8 mouse cellular contexts compared by ENCODE assay signal in genomic region chr16:22310649-22311048, GRCm38 (mm10). TPM values are rescaled to one million over a fixed set of nuclear protein-coding genes. Genes with fewer than 3 reads are reported as not detected.
DNase-seq lines count a peak whose midpoint lies in the region; ATAC-seq and TF ChIP-seq lines count a peak whose summit lies in the region.

No protein-coding gene starts in this region.

- no peak for TF ChIP-seq EP300 in CH12.LX (IDR thresholded peaks at IDR 0.05; ENCODE audit: low read length)

- peak; percentile 97 for TF ChIP-seq RAD21 in CH12.LX (IDR thresholded peaks at IDR 0.05; ENCODE audit: low read depth, low read length)

- ATAC-seq in hindbrain, embryonic 14.5 days (ENCODE audit: low FRiP score), result no peak
- ATAC-seq in hindbrain, embryonic 12.5 days (ENCODE audit: low FRiP score), result no peak
- ATAC-seq in forebrain, embryonic 13.5 days, result no peak

- no peaks in the 10 kb centered on the region for H3K36me3 ChIP-seq in hindbrain, embryonic 14.5 days (replicated peaks; ENCODE audit: control insufficient read depth, insufficient read depth)
- H3K36me3 ChIP-seq in hindbrain, embryonic 12.5 days, result no peaks in the 10 kb centered on the region
- no peaks in the 10 kb centered on the region for H3K36me3 ChIP-seq in CH12.LX (replicated peaks in 1 of 2; ENCODE audit: control insufficient read depth in 1 of 2, insufficient read depth in 1 of 2, low read length in 1 of 2)
- H3K36me3 ChIP-seq in limb, embryonic 10.5 days, result no peaks in the 10 kb centered on the region
- H3K36me3 ChIP-seq in small intestine, adult 2 months (ENCODE audit: control insufficient read depth, insufficient read depth, low read length), result no peaks in the 10 kb centered on the region
- no peaks in the 10 kb centered on the region for H3K36me3 ChIP-seq in forebrain, embryonic 13.5 days (ENCODE audit: poor library complexity, severe bottlenecking)

- H3K79me2 ChIP-seq in CH12.LX (replicated peaks; ENCODE audit: control insufficient read depth, extremely low read depth, insufficient read depth, poor library complexity, severe bottlenecking), result no peaks in the 10 kb centered on the region

- WGBS in hindbrain, embryonic 14.5 days, result 25% methylated on average over 1 of the region's 1 CpGs
- WGBS in hindbrain, embryonic 12.5 days, result 34% methylated on average over 1 of the region's 1 CpGs
- 39% methylated on average over 1 of the region's 1 CpGs for WGBS in limb, embryonic 10.5 days
- 3% methylated on average over 1 of the region's 1 CpGs for WGBS in small intestine, adult 2 months
- 20% methylated on average over 1 of the region's 1 CpGs for WGBS in forebrain, embryonic 13.5 days

- no peaks in the 10 kb centered on the region for H3K9me3 ChIP-seq in hindbrain, embryonic 14.5 days (ENCODE audit: control insufficient read depth, low read length)
- no peaks in the 10 kb centered on the region for H3K9me3 ChIP-seq in hindbrain, embryonic 12.5 days (replicated peaks)
- H3K9me3 ChIP-seq in CH12.LX (replicated peaks; ENCODE audit: low read length), result no peaks in the 10 kb centered on the region
- H3K9me3 ChIP-seq in limb, embryonic 10.5 days (replicated peaks), result no peaks in the 10 kb centered on the region
- no peaks in the 10 kb centered on the region for H3K9me3 ChIP-seq in forebrain, embryonic 13.5 days (replicated peaks)

- in situ Hi-C loops in CH12.LX (cut with MboI; ENCODE audit: low pct_ligation_motif_present, low pct_unique_long_range_greater_than_20kb, low sequenced_read_pairs), result loop anchor here (5.0 to 10.0 kb wide), 3 partner anchors 252 to 492 kb away; no protein-coding TSS in a partner anchor

- TF ChIP-seq POLR2A in CH12.LX (IDR thresholded peaks at IDR 0.05; ENCODE audit: low read depth, low read length), result no peak
- TF ChIP-seq POLR2A in embryonic fibroblast, embryonic 13.5 days (IDR thresholded peaks at IDR 0.05; ENCODE audit: low read depth, low read length), result no peak
- no peak for TF ChIP-seq POLR2A in small intestine, adult 2 months (IDR thresholded peaks at IDR 0.05; ENCODE audit: low read depth, low read length)

- peak; percentile 59 to 95; a peak in 3 of 4 replicates for TF ChIP-seq CTCF in CH12.LX (conservative IDR thresholded peaks at IDR 0.05 in 1 of 2, IDR thresholded peaks at IDR 0.05 in 1 of 2; ENCODE audit: low read depth in 2 of 2, low read length in 2 of 2)
- TF ChIP-seq CTCF in embryonic fibroblast, embryonic 13.5 days (IDR thresholded peaks at IDR 0.05; ENCODE audit: borderline replicate concordance, insufficient read depth, low read length), result peak; percentile 55; the same call in 1 of the 2 replicates
- peak; percentile 18; the same call in 1 of the 2 replicates for TF ChIP-seq CTCF in small intestine, adult 2 months (IDR thresholded peaks at IDR 0.05; ENCODE audit: extremely low read depth, insufficient read length, insufficient replicate concordance, low read depth, low read length)

- H3K27ac ChIP-seq in hindbrain, embryonic 14.5 days, result no peak overlapping the region
- no peak overlapping the region for H3K27ac ChIP-seq in hindbrain, embryonic 12.5 days
- no peak overlapping the region for H3K27ac ChIP-seq in CH12.LX (ENCODE audit: insufficient read depth, low read depth)
- no peak overlapping the region for H3K27ac ChIP-seq in embryonic fibroblast, embryonic 13.5 days (ENCODE audit: insufficient read depth, low read length)
- no peak overlapping the region for H3K27ac ChIP-seq in limb, embryonic 10.5 days
- H3K27ac ChIP-seq in small intestine, adult 2 months (ENCODE audit: insufficient read depth, low read depth, low read length), result no peak overlapping the region
- no peak overlapping the region for H3K27ac ChIP-seq in forebrain, embryonic 13.5 days

- no peaks in the 10 kb centered on the region for H3K27me3 ChIP-seq in hindbrain, embryonic 14.5 days (ENCODE audit: control insufficient read depth, insufficient read depth, low read length)
- no peaks in the 10 kb centered on the region for H3K27me3 ChIP-seq in hindbrain, embryonic 12.5 days
- H3K27me3 ChIP-seq in CH12.LX (replicated peaks), result no peaks in the 10 kb centered on the region
- no peaks in the 10 kb centered on the region for H3K27me3 ChIP-seq in limb, embryonic 10.5 days (ENCODE audit: low read depth, poor library complexity, severe bottlenecking)
- no peaks in the 10 kb centered on the region for H3K27me3 ChIP-seq in small intestine, adult 2 months (ENCODE audit: control insufficient read depth, insufficient read depth, low read length)
- no peaks in the 10 kb centered on the region for H3K27me3 ChIP-seq in forebrain, embryonic 13.5 days

- dilution Hi-C loops in CH12.LX (cut with MboI; ENCODE audit: extremely low pct_ligation_motif_present, extremely low pct_unique_long_range_greater_than_20kb, low sequenced_read_pairs), result no loop called here

- no peak overlapping the region for H3K9ac ChIP-seq in hindbrain, embryonic 14.5 days
- no peak overlapping the region for H3K9ac ChIP-seq in hindbrain, embryonic 12.5 days
- no peak overlapping the region for H3K9ac ChIP-seq in CH12.LX (ENCODE audit: insufficient read depth, low read depth)
- no peak overlapping the region for H3K9ac ChIP-seq in forebrain, embryonic 13.5 days

- peak; percentile 41 for DNase-seq in hindbrain, embryonic 14.5 days (ENCODE audit: low spot score)
- DNase-seq in CH12.LX (ENCODE audit: extremely low read depth), result peak; percentile 61
- peak; percentile 45 for DNase-seq in adipocyte (ENCODE audit: low spot score)
- peak; percentile 47 for DNase-seq in limb, embryonic 10.5 days (ENCODE audit: low spot score)

- no peak overlapping the region for H3K4me2 ChIP-seq in hindbrain, embryonic 14.5 days (replicated peaks)
- no peak overlapping the region for H3K4me2 ChIP-seq in hindbrain, embryonic 12.5 days (replicated peaks)
- H3K4me2 ChIP-seq in CH12.LX (ENCODE audit: insufficient read depth, low read depth, poor library complexity, severe bottlenecking), result no peak overlapping the region
- H3K4me2 ChIP-seq in forebrain, embryonic 13.5 days, result no peak overlapping the region

- no peak overlapping the region for H3K4me3 ChIP-seq in hindbrain, embryonic 14.5 days (replicated peaks; ENCODE audit: low read length)
- H3K4me3 ChIP-seq in hindbrain, embryonic 12.5 days, result no peak overlapping the region
- no peak overlapping the region for H3K4me3 ChIP-seq in CH12.LX (replicated peaks in 1 of 3; ENCODE audit: low read depth in 2 of 3, low read length in 2 of 3, poor library complexity in 1 of 3)
- H3K4me3 ChIP-seq in embryonic fibroblast, embryonic 13.5 days (ENCODE audit: insufficient read depth, low read length), result no peak overlapping the region
- H3K4me3 ChIP-seq in limb, embryonic 10.5 days, result no peak overlapping the region
- H3K4me3 ChIP-seq in small intestine, adult 2 months (ENCODE audit: low read depth, low read length), result no peak overlapping the region
- no peak overlapping the region for H3K4me3 ChIP-seq in forebrain, embryonic 13.5 days

- no peaks in the 10 kb centered on the region for H3K4me1 ChIP-seq in hindbrain, embryonic 14.5 days (replicated peaks; ENCODE audit: control insufficient read depth, insufficient read depth, low read length)
- no peaks in the 10 kb centered on the region for H3K4me1 ChIP-seq in hindbrain, embryonic 12.5 days
- peaks cover 0 to 22% of the 10 kb centered on the region in 2 experiments; a peak in 2 of 4 replicates for H3K4me1 ChIP-seq in CH12.LX (ENCODE audit: control insufficient read depth in 1 of 2, insufficient read depth in 2 of 2)
- no peaks in the 10 kb centered on the region for H3K4me1 ChIP-seq in embryonic fibroblast, embryonic 13.5 days (ENCODE audit: control insufficient read depth, insufficient read depth, low read length)
- peaks cover 8% of the 10 kb centered on the region for H3K4me1 ChIP-seq in limb, embryonic 10.5 days
- no peaks in the 10 kb centered on the region for H3K4me1 ChIP-seq in small intestine, adult 2 months (ENCODE audit: control insufficient read depth, insufficient read depth, insufficient read length, low read length)
- H3K4me1 ChIP-seq in forebrain, embryonic 13.5 days, result no peaks in the 10 kb centered on the region

TF ChIP-seq in CH12.LX, 34 proteins besides CTCF, POLR2A, EP300 and RAD21:
- TF ChIP-seq E2F4 (IDR thresholded peaks at IDR 0.05; ENCODE audit: insufficient replicate concordance, low read depth, low read length) (no peak), ZC3H11A (IDR thresholded peaks at IDR 0.05; ENCODE audit: low read depth, low read length) (peak; percentile 76; the same call in 1 of the 2 replicates), BHLHE40 (IDR thresholded peaks at IDR 0.05; ENCODE audit: low read depth, low read length) (no peak), ZNF384 (IDR thresholded peaks at IDR 0.05; ENCODE audit: low read depth, low read length) (peak; percentile 94), CHD2 (IDR thresholded peaks at IDR 0.05; ENCODE audit: low read length) (no peak), TBP (conservative IDR thresholded peaks at IDR 0.05; ENCODE audit: low read depth, low read length) (no peak), JUN (IDR thresholded peaks at IDR 0.05; ENCODE audit: insufficient read depth, low read depth, low read length) (no peak), SMC3 (IDR thresholded peaks at IDR 0.05; ENCODE audit: low read depth, low read length) (peak; percentile 90), KAT2A (IDR thresholded peaks at IDR 0.05; ENCODE audit: insufficient replicate concordance, low read length) (no peak)
TF ChIP-seq in CH12.LX: peak in this region for 3.

RNA-seq across cellular contexts. Expression of gene Tra2b, which starts 44.8 kb away (rescaled TPM):
- polyA plus RNA-seq in hindbrain, embryonic 14.5 days (2014; fragmentation: Nextera tagmentation; extraction: Ambion mirVana), result 222 and 239 TPM in 2 replicates
- 389 and 397 TPM in 2 replicates for polyA plus RNA-seq in hindbrain, embryonic 12.5 days (2016; fragmentation: Nextera tagmentation; extraction: Ambion mirVana)
- total RNA-seq in CH12.LX (2012; rRNA removed) (216 and 311 TPM in 2 replicates), CH12.LX (2014; rRNA removed) (272 and 304 TPM in 2 replicates)
- 392 and 405 TPM in 2 replicates for polyA plus RNA-seq in CH12.LX (2012; ENCODE audit: insufficient read length, low read depth)
- 169 and 218 TPM in 2 replicates for polyA plus RNA-seq in embryonic fibroblast, embryonic 13.5 days (2011; ENCODE audit: insufficient read length, low read depth, missing spikeins)
- polyA plus RNA-seq in limb, embryonic 10.5 days (2016; fragmentation: Nextera tagmentation; extraction: Ambion mirVana), result 510 and 520 TPM in 2 replicates
- 6.2 and 8.9 TPM in 2 replicates for polyA plus RNA-seq in small intestine, adult 2 months (2012; rRNA removed)
- polyA plus RNA-seq in forebrain, embryonic 13.5 days (2015; fragmentation: Nextera tagmentation; extraction: Ambion mirVana), result 436 and 453 TPM in 2 replicates

Comparison
In these comparisons a context has a peak if more than half of its experiments do, and no peak if none do; other contexts are left out.
1. CTCF ChIP-seq: peak in every context shown above with its lines; median percentile 77 in CH12.LX; 55 in embryonic fibroblast, embryonic 13.5 days; 18 in small intestine, adult 2 months.
2. RNA of gene Tra2b, which starts 44.8 kb away (polyA plus RNA-seq): 510 to 520 TPM in limb, embryonic 10.5 days, 436 to 453 TPM in forebrain, embryonic 13.5 days, 392 to 405 TPM in CH12.LX, 389 to 397 TPM in hindbrain, embryonic 12.5 days, 222 to 239 TPM in hindbrain, embryonic 14.5 days and 169 to 218 TPM in embryonic fibroblast, embryonic 13.5 days; 6.2 to 8.9 TPM in small intestine, adult 2 months; every median in the first group is over 10 times any median in the second.
3. Peak in every context shown above with its lines, with median percentiles within 50 percentile points of each other: DNase-seq.